Mouse (Mus musculus) G1E (cell line): ENCODE results near the gene Tmem167. TPM values are rescaled to one million over a fixed set of nuclear protein-coding genes. Genes with fewer than 3 reads are reported as not detected.

ENCODE experiments used
- ATAC-seq: 2 replicates; pipeline ENCODE4 v1.8.0; 2016; ENCODE audit warnings: mild to moderate bottlenecking; ENCODE audit not compliant: insufficient number of reproducible peaks, poor library complexity, low FRiP score, severe bottlenecking; ENCODE audit errors: extremely low read depth
- DNase-seq: peaks from one replicate; pipeline ENCODE4 v3.0.0; 2012; ENCODE audit warnings: low spot score
- H3K27me3 ChIP-seq: 2 replicates; pipeline ENCODE4 v1.6.1; 2012; ENCODE audit warnings: mild to moderate bottlenecking, low read length, inconsistent platforms; ENCODE audit not compliant: insufficient read depth
- H3K36me3 ChIP-seq: replicated peaks from 2 replicates; pipeline ENCODE3; 2012; ENCODE audit warnings: mild to moderate bottlenecking, inconsistent platforms
- H3K4me1 ChIP-seq: 2 replicates; pipeline ENCODE4 v1.6.1; 2012; ENCODE audit warnings: low read depth, low read length, inconsistent platforms, mixed read lengths; ENCODE audit not compliant: insufficient read depth
- H3K4me3 ChIP-seq: 2 replicates; pipeline ENCODE4 v1.5.1; 2012; ENCODE audit warnings: low read depth, mild to moderate bottlenecking, inconsistent platforms, low read length, moderate library complexity, mixed read lengths
- H3K9me3 ChIP-seq: replicated peaks from 2 replicates; pipeline ENCODE4 v1.6.1; 2012; ENCODE audit warnings: inconsistent platforms
- CTCF ChIP-seq: IDR thresholded peaks from 2 replicates; pipeline ENCODE4 v1.5.1; 2012; ENCODE audit warnings: low read depth, low read length, inconsistent platforms, mixed read lengths
- GATA1 ChIP-seq: IDR thresholded peaks from 2 replicates; pipeline ENCODE4 v1.6.1; 2012; ENCODE audit warnings: borderline replicate concordance, low read length, inconsistent platforms, mixed read lengths
- GATA2 ChIP-seq: IDR thresholded peaks from 2 replicates; pipeline ENCODE4 v1.6.1; 2012; ENCODE audit warnings: low read depth, low read length, inconsistent platforms, borderline replicate concordance
- POLR2AphosphoS5 ChIP-seq: IDR thresholded peaks from 2 replicates; pipeline ENCODE4 v1.6.1; 2012; ENCODE audit warnings: low read depth, low read length, inconsistent platforms; ENCODE audit not compliant: insufficient replicate concordance
- TAL1 ChIP-seq: conservative IDR thresholded peaks from 2 replicates; pipeline ENCODE4 v1.6.1; 2012; ENCODE audit warnings: low read depth, low read length, inconsistent platforms, mixed read lengths
- polyA plus RNA-seq: library from polyadenylated mRNA; stranded (reverse); fragments of >175 nt; gene quantifications from 2 replicates; pipeline ENCODE4 v1.2.3, GENCODE M21; 2012
- total RNA-seq, 2 experiments: library from RNA; stranded (forward) in 1 of 2; stranded (reverse) in 1 of 2; fragments of 200-1000 nt in 1 of 2; fragments of >200 nt in 1 of 2; fragmentation: Nextera tagmentation in 1 of 2; gene quantifications; 2 replicates each; pipeline ENCODE4 v1.2.3; 2014 to 2017

Gene Tmem167
- total RNA-seq (2014; fragmentation: Nextera tagmentation) = 20.0 and 25.1 TPM in 2 replicates
- total RNA-seq (2017) = 31.2 and 33.0 TPM in 2 replicates
- 1.0 and 4.8 TPM in 2 replicates for polyA plus RNA-seq

DNA sequence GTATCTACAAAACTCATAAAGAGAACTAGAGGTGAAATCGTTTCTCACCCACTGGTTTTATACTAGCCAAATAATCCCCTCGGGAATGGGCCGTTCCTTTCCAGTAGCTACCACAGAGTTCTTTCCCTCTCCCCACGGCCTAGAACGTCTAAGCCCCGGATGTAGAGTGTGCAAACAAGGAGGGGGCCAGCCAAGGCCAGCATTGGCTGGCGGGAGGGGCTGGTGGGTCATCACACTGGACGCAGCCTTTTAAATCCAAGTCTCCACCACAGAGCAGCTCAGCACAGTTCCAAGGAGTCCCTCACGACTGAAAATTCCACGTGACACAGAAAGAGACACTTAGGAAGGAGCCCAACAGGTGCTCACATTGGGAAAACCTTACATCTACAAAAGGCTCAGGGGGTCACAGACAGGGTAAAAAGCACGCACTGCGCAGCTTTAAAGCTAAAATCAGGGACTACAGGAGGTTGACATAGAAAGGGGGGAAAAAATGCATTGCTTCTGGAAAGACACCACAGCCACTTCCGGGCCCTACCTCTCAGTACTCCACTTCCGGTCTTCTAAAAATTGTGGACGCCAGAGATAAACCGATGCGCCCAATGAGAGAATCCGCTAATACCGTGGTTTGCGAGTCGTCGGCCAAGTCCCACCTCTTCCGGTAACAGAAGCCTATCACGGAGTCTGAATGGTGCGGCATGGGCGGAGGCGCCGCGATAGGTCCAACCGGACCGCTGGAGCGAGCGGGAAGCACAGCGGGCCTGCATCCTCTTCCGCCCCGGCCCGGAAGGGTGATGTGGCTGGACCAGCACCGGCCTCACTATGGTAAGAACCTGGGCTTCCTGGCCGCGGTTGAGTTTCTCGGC is at the start of gene Tmem167, which contains the start of gene Xrcc4:
Tmem167 (plus strand) TSS at position 162 of the 863 bp plus-strand sequence.
Xrcc4 (minus strand) TSS at position 647 of the 863 bp plus-strand sequence.
- H3K4me3 ChIP-seq = peak within 1 kb of the TSS; percentile 82
- H3K9me3 ChIP-seq = no peaks in the 10 kb centered on the region
- H3K4me1 ChIP-seq = peaks cover 3% of the 10 kb centered on the region; the same call in 1 of the 2 replicates
- TF ChIP-seq GATA2 = no peak
- ATAC-seq = peak; percentile 97
- peak; percentile 80 for DNase-seq
- H3K27me3 ChIP-seq = no peaks in the 10 kb centered on the region
- H3K36me3 ChIP-seq = peaks cover 11% of the 10 kb centered on the region

DNA sequence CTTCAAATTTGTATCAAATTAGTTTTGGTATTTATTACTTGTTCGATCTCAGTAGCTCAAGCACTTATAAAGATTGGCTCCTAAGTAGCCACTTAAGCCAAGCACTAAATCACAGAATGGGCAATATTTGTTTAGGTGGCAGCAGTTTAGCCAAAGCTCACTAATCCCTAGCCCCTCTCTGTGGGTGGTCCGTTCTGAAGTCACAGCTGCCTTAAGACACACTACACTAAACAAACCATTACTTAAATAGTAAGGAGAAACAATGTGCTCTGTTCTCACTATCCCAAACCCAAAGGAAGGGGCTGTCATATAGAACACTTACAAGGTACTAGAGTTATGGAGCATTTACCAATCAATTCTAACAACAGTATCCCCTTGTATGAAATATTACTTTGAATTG is 49.3 kb upstream of the Tmem167 start:
- no peaks in the 10 kb centered on the region for H3K4me1 ChIP-seq
- DNase-seq (no peak), ATAC-seq (no peak)
- no peaks in the 10 kb centered on the region for H3K9me3 ChIP-seq
- no peak overlapping the region for H3K4me3 ChIP-seq
- no peaks in the 10 kb centered on the region for H3K36me3 ChIP-seq
- no peaks in the 10 kb centered on the region for H3K27me3 ChIP-seq
- no peak for TF ChIP-seq GATA2
- no peak for TF ChIP-seq TAL1
- no peak for TF ChIP-seq CTCF
- TF ChIP-seq GATA1 = no peak
- TF ChIP-seq POLR2AphosphoS5 = no peak

GRCm38 (mm10) chr13:90051735-90052134 is 37.2 kb upstream of the Tmem167 start:
- Histone ChIP-seq H3K4me3 (no peak overlapping the region), H3K27me3 (no peaks in the 10 kb centered on the region), H3K4me1 (no peaks in the 10 kb centered on the region), H3K36me3 (peaks cover 8% of the 10 kb centered on the region), H3K9me3 (no peaks in the 10 kb centered on the region)
- ATAC-seq (no peak), DNase-seq (no peak)
- TF ChIP-seq POLR2AphosphoS5 (no peak), TAL1 (no peak), CTCF (no peak), GATA2 (no peak)

GRCm38 (mm10) chr13:90052408-90052807 is 36.5 kb upstream of the Tmem167 start:
- Histone ChIP-seq H3K9me3 (no peaks in the 10 kb centered on the region), H3K4me3 (no peak overlapping the region), H3K27me3 (no peaks in the 10 kb centered on the region), H3K4me1 (no peaks in the 10 kb centered on the region), H3K36me3 (peaks cover 8% of the 10 kb centered on the region)
- ATAC-seq (no peak), DNase-seq (no peak)
- no peak for TF ChIP-seq GATA1
- no peak for TF ChIP-seq GATA2
- TF ChIP-seq TAL1 = no peak
- no peak for TF ChIP-seq POLR2AphosphoS5
- TF ChIP-seq CTCF = no peak

GRCm38 (mm10) chr13:90061877-90062276 is 27.0 kb upstream of the Tmem167 start:
- Histone ChIP-seq H3K36me3 (peaks cover 4% of the 10 kb centered on the region), H3K9me3 (no peaks in the 10 kb centered on the region), H3K4me3 (no peak overlapping the region), H3K4me1 (no peaks in the 10 kb centered on the region), H3K27me3 (no peaks in the 10 kb centered on the region)
- no peak for TF ChIP-seq GATA2
- TF ChIP-seq CTCF = no peak
- no peak for TF ChIP-seq POLR2AphosphoS5
- no peak for TF ChIP-seq TAL1
- no peak for TF ChIP-seq GATA1
- DNase-seq (no peak), ATAC-seq (no peak)

GRCm38 (mm10) chr13:90089825-90090183 is 881 bp downstream of the Tmem167 start:
- ATAC-seq (no peak), DNase-seq (no peak)
- peaks cover 3% of the 10 kb centered on the region; the same call in 1 of the 2 replicates for H3K4me1 ChIP-seq
- H3K27me3 ChIP-seq = no peaks in the 10 kb centered on the region
- TF ChIP-seq GATA1 (no peak), POLR2AphosphoS5 (no peak), GATA2 (no peak), TAL1 (no peak), CTCF (no peak)
- H3K4me3 ChIP-seq = peak overlapping the region; percentile 82
- peaks cover 12% of the 10 kb centered on the region for H3K36me3 ChIP-seq
- H3K9me3 ChIP-seq = no peaks in the 10 kb centered on the region
